Mouse (Mus musculus): ENCODE measurements around the gene Senp8. TPM values are rescaled to one million over a fixed set of nuclear protein-coding genes. Genes with fewer than 3 reads are reported as not detected.

The Senp8 gene
- polyA plus RNA-seq, 1 experiment from 2014 or later = 4.4 TPM

Other genes starting within 250 kb of the Senp8 start
- gene Hexa, start 211.2 kb downstream of the Senp8 start, polyA plus RNA-seq (2015; fragmentation: Nextera tagmentation; extraction: Ambion mirVana) = 32.1 and 32.5 TPM in 2 replicates
- 0.16 TPM in 1 of 2 replicates, not detected in the other for gene Tmem202, start 210.9 kb downstream of the Senp8 start, polyA plus RNA-seq (2015; fragmentation: Nextera tagmentation; extraction: Ambion mirVana)
- 0.12 TPM in 1 of 2 replicates, not detected in the other for gene Celf6, start 172.8 kb downstream of the Senp8 start, polyA plus RNA-seq (2015; fragmentation: Nextera tagmentation; extraction: Ambion mirVana)
- 3.7 and 3.9 TPM in 2 replicates for gene Parp6, start 133.4 kb downstream of the Senp8 start, polyA plus RNA-seq (2015; fragmentation: Nextera tagmentation; extraction: Ambion mirVana)
- gene Pkm, start 94.3 kb downstream of the Senp8 start, polyA plus RNA-seq (2015; fragmentation: Nextera tagmentation; extraction: Ambion mirVana) = 229 and 232 TPM in 2 replicates
- 0.05 TPM in 1 of 2 replicates, not detected in the other for gene Gramd2, start 70.6 kb downstream of the Senp8 start, polyA plus RNA-seq (2015; fragmentation: Nextera tagmentation; extraction: Ambion mirVana)
- 2.5 and 3.0 TPM in 2 replicates for gene Myo9a, start 186 bp upstream of the Senp8 start, polyA plus RNA-seq (2015; fragmentation: Nextera tagmentation; extraction: Ambion mirVana)
- gene Nr2e3, start 209.9 kb upstream of the Senp8 start, polyA plus RNA-seq (2015; fragmentation: Nextera tagmentation; extraction: Ambion mirVana) = not detected in 2 replicates

Measured in liver, embryonic 13.5 days (tissue).